Mouse (Mus musculus) left cerebral cortex, adult 11 months (tissue): ENCODE data around the gene Gm2004.
"Not testable (repeated sequence)": the region's sequence is repeated elsewhere in the genome, so short reads cannot be mapped to it uniquely, and the experiment has no call there.

Source experiments
- DNase-seq: peaks from one replicate; pipeline ENCODE4 v3.0.0; 2022; ENCODE audit warnings: low spot score

Gene Gm2004

DNA sequence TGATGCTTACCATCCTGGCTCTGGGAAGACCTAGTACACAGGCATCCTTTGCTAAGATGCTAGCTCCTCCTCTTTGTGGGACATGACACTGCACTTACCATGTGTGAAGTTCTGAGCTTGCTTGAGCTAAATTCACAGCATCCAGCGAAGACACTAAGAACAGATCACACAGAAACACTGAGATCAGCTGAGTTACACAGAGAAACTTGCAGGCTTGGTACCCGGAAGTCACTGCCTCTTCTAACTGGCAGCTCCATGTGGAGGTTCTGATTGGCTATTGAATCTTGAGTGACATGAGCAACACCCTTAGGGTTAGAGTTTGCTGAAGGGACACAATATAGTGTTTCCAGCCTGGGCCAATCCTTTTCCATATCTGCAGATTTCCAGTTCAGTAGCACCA lies at the start of gene Gm2004:
Gene Gm2004, minus strand, starts transcription at position 101 of the 400 bp plus-strand sequence.
- not testable (repeated sequence) for DNase-seq
